Mouse (Mus musculus): ENCODE data around the gene 4930447C04Rik. TPM values are rescaled to one million over a fixed set of nuclear protein-coding genes. Genes with fewer than 3 reads are reported as not detected.

4930447C04Rik gene
- not detected in 2 replicates for polyA plus RNA-seq (2012; rRNA removed)

DNA sequence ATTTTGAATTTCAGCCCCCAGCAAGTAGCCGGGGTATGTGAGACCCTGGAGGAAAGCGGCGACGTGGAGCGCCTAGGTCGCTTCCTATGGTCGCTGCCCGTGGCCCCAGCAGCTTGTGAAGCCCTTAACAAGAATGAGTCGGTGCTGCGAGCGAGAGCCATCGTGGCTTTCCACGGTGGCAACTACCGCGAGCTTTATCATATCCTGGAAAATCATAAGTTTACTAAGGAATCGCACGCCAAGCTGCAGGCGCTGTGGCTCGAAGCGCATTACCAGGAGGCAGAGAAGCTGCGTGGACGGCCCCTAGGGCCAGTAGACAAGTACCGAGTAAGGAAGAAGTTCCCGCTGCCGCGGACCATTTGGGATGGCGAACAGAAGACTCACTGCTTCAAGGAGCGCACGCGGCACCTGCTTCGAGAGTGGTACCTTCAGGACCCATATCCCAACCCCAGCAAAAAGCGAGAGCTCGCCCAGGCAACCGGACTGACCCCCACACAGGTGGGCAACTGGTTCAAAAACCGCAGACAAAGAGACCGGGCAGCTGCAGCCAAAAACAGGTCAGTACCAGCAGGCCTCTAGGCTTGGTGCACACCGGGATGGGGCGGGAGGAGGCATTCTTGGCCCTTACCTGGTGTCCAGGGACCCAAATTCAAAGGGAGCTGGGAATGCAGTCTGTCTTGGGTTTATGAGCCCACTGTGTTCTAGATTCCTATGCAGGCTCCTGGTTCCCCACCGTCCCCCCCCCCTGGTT is at the start of gene 4930447C04Rik:
TSS of gene 4930447C04Rik (minus strand) at position 704 of the 751 bp plus-strand sequence.
- Histone ChIP-seq H3K36me3 (ENCODE audit: control insufficient read depth, insufficient read depth, low read length) (no peaks in the 10 kb centered on the region), H3K4me1 (ENCODE audit: control insufficient read depth, insufficient read depth, insufficient read length, low read length) (no peaks in the 10 kb centered on the region), H3K27me3 (ENCODE audit: control insufficient read depth, insufficient read depth, low read length) (peaks cover 74% of the 10 kb centered on the region), H3K27ac (ENCODE audit: insufficient read depth, low read depth, low read length) (no peak within 1 kb of the TSS), H3K4me3 (ENCODE audit: low read depth, low read length) (no peak within 1 kb of the TSS)
- TF ChIP-seq POLR2A (IDR thresholded peaks at IDR 0.05; ENCODE audit: low read depth, low read length) (no peak), CTCF (IDR thresholded peaks at IDR 0.05; ENCODE audit: extremely low read depth, insufficient read length, insufficient replicate concordance, low read depth, low read length) (no peak)
- WGBS = 3% methylated on average over 39 of the region's 39 CpGs

DNA sequence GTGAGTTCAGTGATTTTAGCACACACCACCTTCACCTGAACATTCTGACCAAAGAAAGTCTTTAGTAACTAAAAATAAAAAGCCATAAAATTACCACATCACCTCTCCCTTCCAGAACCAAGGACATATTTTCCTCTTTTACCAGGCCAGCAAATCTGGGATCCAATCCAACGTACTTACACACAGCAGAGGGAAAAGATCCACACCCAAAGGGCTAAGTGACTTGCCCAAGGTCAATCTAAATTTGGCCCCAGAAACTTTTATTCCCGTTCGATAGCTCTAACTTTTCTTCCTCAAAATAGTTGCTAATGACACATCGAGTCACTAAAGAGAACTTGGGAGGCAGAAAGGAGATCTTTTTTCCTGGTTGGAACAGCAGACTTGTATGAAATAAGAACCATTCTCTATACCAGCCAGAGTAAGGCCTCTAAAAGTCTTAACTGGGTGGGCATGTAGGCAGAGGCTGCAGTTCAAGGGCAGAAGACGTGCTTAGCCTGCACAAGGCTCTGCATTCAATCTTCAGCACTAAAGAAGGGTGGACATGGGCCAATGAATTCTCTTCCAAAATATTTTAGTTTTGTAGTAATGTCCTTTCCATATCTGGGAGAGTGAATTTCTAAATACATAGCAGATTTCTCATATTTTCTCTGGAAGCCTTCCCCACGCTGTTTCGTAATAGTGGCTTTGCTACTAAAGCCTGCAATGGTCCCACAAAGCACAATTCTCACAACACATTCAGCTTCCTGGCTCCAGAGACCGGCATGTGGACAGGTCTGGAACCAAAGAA is 42.7 kb upstream of the 4930447C04Rik start:
- no peaks in the 10 kb centered on the region for H3K36me3 ChIP-seq (ENCODE audit: control insufficient read depth, insufficient read depth, low read length)
- TF ChIP-seq POLR2A (IDR thresholded peaks at IDR 0.05; ENCODE audit: low read depth, low read length) = no peak
- TF ChIP-seq CTCF (IDR thresholded peaks at IDR 0.05; ENCODE audit: extremely low read depth, insufficient read length, insufficient replicate concordance, low read depth, low read length) = no peak
- H3K4me1 ChIP-seq (ENCODE audit: control insufficient read depth, insufficient read depth, insufficient read length, low read length) = no peaks in the 10 kb centered on the region
- 57% methylated on average over 8 of the region's 8 CpGs for WGBS
- no peak overlapping the region for H3K27ac ChIP-seq (ENCODE audit: insufficient read depth, low read depth, low read length)
- H3K27me3 ChIP-seq (ENCODE audit: control insufficient read depth, insufficient read depth, low read length) = no peaks in the 10 kb centered on the region
- H3K4me3 ChIP-seq (ENCODE audit: low read depth, low read length) = no peak overlapping the region

DNA sequence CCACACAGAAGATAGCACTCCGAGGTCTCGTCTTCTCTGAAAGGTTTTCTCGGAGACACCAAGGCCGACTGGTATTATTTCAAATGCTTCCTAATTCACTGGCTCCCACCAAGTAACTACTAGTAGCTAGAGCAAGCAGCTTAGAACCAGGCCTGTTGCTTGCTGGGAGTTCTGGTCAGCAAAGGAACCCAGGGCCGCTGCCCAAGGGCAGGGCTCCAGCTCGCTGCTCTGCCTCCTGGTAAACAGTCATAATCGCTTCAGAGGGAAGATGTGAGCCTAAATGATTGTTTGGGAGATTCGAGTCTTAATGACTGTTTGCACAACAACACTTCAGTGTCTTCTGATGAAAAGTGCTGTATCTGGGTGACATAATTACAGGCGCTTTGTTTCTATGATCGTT is 42.0 kb upstream of the 4930447C04Rik start:
- Histone ChIP-seq H3K27ac (ENCODE audit: insufficient read depth, low read depth, low read length) (no peak overlapping the region), H3K36me3 (ENCODE audit: control insufficient read depth, insufficient read depth, low read length) (no peaks in the 10 kb centered on the region), H3K4me1 (ENCODE audit: control insufficient read depth, insufficient read depth, insufficient read length, low read length) (no peaks in the 10 kb centered on the region), H3K27me3 (ENCODE audit: control insufficient read depth, insufficient read depth, low read length) (no peaks in the 10 kb centered on the region), H3K4me3 (ENCODE audit: low read depth, low read length) (no peak overlapping the region)
- TF ChIP-seq POLR2A (IDR thresholded peaks at IDR 0.05; ENCODE audit: low read depth, low read length) (no peak), CTCF (IDR thresholded peaks at IDR 0.05; ENCODE audit: extremely low read depth, insufficient read length, insufficient replicate concordance, low read depth, low read length) (no peak)
- 63% methylated on average over 10 of the region's 10 CpGs for WGBS

DNA sequence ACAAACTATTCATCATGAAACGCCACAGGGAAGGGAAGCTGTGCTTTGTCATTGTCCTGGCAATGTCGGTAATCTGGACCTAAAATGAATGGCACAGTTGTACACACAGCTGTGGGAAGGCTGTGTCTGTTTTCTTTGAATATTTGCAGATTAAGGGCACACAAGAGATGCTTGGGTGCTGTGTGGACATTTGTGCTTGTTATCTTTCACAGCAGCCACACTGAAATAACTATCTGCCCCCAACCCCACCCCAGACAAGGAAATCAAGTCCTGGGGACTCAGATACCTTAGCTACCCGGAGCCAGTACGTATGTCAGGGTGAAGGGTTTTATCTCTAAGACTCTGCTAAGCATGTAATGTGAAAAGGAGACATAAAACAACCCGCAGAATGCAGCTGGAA is 38.7 kb upstream of the 4930447C04Rik start:
- no peak for TF ChIP-seq POLR2A (IDR thresholded peaks at IDR 0.05; ENCODE audit: low read depth, low read length)
- no peak for TF ChIP-seq CTCF (IDR thresholded peaks at IDR 0.05; ENCODE audit: extremely low read depth, insufficient read length, insufficient replicate concordance, low read depth, low read length)
- Histone ChIP-seq H3K36me3 (ENCODE audit: control insufficient read depth, insufficient read depth, low read length) (no peaks in the 10 kb centered on the region), H3K27me3 (ENCODE audit: control insufficient read depth, insufficient read depth, low read length) (0 out of 2 replicates have a peak, but pooled peaks cover 2% of the 10 kb centered on the region), H3K27ac (ENCODE audit: insufficient read depth, low read depth, low read length) (no peak overlapping the region), H3K4me1 (ENCODE audit: control insufficient read depth, insufficient read depth, insufficient read length, low read length) (no peaks in the 10 kb centered on the region), H3K4me3 (ENCODE audit: low read depth, low read length) (no peak overlapping the region)
- WGBS = 55% methylated on average over 5 of the region's 5 CpGs

DNA sequence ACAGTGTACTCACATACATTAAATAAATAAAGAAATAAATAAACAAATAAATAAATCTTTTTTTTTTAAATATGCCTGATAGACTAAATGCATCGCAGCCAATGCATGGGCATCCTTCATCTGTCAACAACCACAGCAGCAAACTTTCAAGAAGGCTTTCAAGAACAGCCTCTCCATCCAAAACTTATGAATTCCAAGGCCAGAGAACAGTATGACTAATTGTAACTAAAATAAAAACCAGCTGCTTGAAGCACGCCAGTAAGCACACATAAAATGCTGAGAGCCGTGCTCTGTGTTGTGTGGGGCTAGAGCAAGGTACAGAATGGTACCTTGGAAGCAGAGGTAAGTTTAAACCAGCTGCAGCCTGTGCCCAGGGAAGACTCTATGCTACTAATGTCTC is 37.3 kb upstream of the 4930447C04Rik start:
- Histone ChIP-seq H3K4me3 (ENCODE audit: low read depth, low read length) (no peak overlapping the region), H3K36me3 (ENCODE audit: control insufficient read depth, insufficient read depth, low read length) (no peaks in the 10 kb centered on the region), H3K27me3 (ENCODE audit: control insufficient read depth, insufficient read depth, low read length) (0 out of 2 replicates have a peak, but pooled peaks cover 2% of the 10 kb centered on the region), H3K4me1 (ENCODE audit: control insufficient read depth, insufficient read depth, insufficient read length, low read length) (no peaks in the 10 kb centered on the region), H3K27ac (ENCODE audit: insufficient read depth, low read depth, low read length) (no peak overlapping the region)
- TF ChIP-seq CTCF (IDR thresholded peaks at IDR 0.05; ENCODE audit: extremely low read depth, insufficient read length, insufficient replicate concordance, low read depth, low read length) (no peak), POLR2A (IDR thresholded peaks at IDR 0.05; ENCODE audit: low read depth, low read length) (no peak)
- WGBS = 79% methylated on average over 3 of the region's 3 CpGs

DNA sequence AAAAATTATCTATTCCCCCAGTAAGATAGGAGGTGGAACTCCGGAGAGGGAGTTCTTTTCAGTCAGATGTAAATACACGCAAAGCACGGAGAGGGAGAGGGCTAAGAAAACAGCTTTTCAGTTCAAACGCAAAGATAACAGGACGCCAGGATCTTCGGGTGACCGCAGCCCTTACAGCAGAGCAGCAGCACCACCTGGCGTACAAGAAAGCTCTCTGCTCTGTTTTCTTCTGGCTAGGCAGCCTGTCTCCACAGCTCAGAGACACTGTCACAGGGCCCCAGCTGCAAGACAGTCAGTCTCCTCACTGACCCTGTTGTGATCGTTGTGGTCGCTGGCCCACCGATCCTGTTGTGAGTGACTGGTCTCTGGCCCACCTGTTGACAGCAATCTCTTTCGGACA is 36.1 kb upstream of the 4930447C04Rik start:
- 4% methylated on average over 12 of the region's 12 CpGs for WGBS
- peaks cover 2% of the 10 kb centered on the region; the same call in 1 of the 2 replicates for H3K27me3 ChIP-seq (ENCODE audit: control insufficient read depth, insufficient read depth, low read length)
- no peak overlapping the region for H3K27ac ChIP-seq (ENCODE audit: insufficient read depth, low read depth, low read length)
- H3K36me3 ChIP-seq (ENCODE audit: control insufficient read depth, insufficient read depth, low read length) = no peaks in the 10 kb centered on the region
- H3K4me3 ChIP-seq (ENCODE audit: low read depth, low read length) = no peak overlapping the region
- no peaks in the 10 kb centered on the region for H3K4me1 ChIP-seq (ENCODE audit: control insufficient read depth, insufficient read depth, insufficient read length, low read length)
- TF ChIP-seq CTCF (IDR thresholded peaks at IDR 0.05; ENCODE audit: extremely low read depth, insufficient read length, insufficient replicate concordance, low read depth, low read length) = peak; percentile 69
- TF ChIP-seq POLR2A (IDR thresholded peaks at IDR 0.05; ENCODE audit: low read depth, low read length) = no peak

DNA sequence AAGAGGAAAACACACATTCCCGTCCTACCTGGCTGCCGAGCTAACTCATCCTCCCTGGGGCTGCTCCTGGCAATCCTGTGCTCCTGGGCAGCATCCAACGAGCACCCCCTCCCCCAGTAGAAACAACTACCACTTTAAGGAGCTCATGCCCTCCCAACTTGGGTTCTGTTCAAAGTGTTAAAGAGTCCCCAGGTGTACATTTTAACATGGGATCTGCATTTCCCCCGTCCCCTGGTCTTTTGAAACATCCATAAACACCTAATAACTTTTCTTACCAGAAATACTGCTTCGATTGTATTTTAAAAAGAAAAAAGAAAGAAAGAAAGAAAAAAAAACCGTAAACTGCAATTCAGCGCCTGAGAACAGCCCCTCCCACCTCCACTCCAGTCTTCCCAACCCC is 35.6 kb upstream of the 4930447C04Rik start:
- WGBS = 10% methylated on average over 7 of the region's 7 CpGs
- no peak overlapping the region for H3K4me3 ChIP-seq (ENCODE audit: low read depth, low read length)

More for the DNA sequence above, 35.6 kb upstream of the 4930447C04Rik start:
- no peaks in the 10 kb centered on the region for H3K4me1 ChIP-seq (ENCODE audit: control insufficient read depth, insufficient read depth, insufficient read length, low read length)
- no peak overlapping the region for H3K27ac ChIP-seq (ENCODE audit: insufficient read depth, low read depth, low read length)
- peaks cover 2% of the 10 kb centered on the region; the same call in 1 of the 2 replicates for H3K27me3 ChIP-seq (ENCODE audit: control insufficient read depth, insufficient read depth, low read length)
- TF ChIP-seq CTCF (IDR thresholded peaks at IDR 0.05; ENCODE audit: extremely low read depth, insufficient read length, insufficient replicate concordance, low read depth, low read length) (no peak), POLR2A (IDR thresholded peaks at IDR 0.05; ENCODE audit: low read depth, low read length) (no peak)
- no peaks in the 10 kb centered on the region for H3K36me3 ChIP-seq (ENCODE audit: control insufficient read depth, insufficient read depth, low read length)
